Comparison of ENCODE assay signal across 8 mouse cellular contexts in the genomic region with DNA sequence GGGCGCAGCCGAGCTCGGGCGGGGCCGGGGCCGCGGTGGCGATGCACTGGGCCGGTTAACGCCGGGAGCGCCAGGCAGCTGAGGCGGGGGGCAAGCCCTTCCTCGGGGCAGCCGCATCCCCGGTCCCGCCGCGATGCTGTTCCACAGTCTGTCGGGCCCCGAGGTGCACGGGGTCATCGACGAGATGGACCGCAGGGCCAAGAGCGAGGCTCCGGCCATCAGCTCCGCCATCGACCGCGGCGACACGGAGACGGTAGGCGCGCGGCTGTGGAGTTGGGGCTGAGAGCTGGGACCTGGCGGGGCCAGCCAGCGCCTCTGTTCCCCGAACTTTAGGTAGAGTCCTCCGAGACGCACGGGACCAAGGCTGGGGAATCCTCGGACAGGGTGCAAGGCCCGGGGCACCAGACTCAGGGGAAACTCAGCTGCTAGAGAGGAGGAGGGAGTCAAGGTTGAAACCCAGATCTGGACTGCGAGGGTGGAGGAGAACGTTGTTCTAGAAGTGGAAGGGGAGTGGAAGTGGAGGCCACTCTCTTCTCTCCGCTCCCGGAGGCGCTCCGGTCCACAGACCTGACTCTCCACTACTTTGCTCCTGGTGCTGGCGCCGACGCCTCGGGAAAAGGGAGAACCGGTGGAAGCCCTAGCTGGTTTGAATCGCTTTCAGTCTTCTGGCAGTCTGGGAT. TPM values are rescaled to one million over a fixed set of nuclear protein-coding genes. Genes with fewer than 3 reads are reported as not detected.
DNase-seq lines count a peak whose midpoint lies in the region; ATAC-seq and TF ChIP-seq lines count a peak whose summit lies in the region.

No protein-coding gene starts in this region.

- H3K4me3 ChIP-seq in lung, postnatal 0 days (ENCODE audit: low read depth, low read length): peak overlapping the region; percentile 38
- peak overlapping the region; percentile 45 for H3K4me3 ChIP-seq in embryonic facial prominence, embryonic 14.5 days (ENCODE audit: low read depth, low read length)
- peak overlapping the region; percentile 25 for H3K4me3 ChIP-seq in intestine, embryonic 14.5 days (ENCODE audit: low read depth, low read length)
- H3K4me3 ChIP-seq in neural tube, embryonic 12.5 days: peak overlapping the region; percentile 38

- H3K9me3 ChIP-seq in lung, postnatal 0 days (ENCODE audit: low read length): no peaks in the 10 kb centered on the region
- H3K9me3 ChIP-seq in embryonic facial prominence, embryonic 14.5 days (ENCODE audit: control insufficient read depth, low read length): no peaks in the 10 kb centered on the region
- H3K9me3 ChIP-seq in intestine, embryonic 14.5 days (ENCODE audit: control insufficient read depth, low read length): no peaks in the 10 kb centered on the region
- no peaks in the 10 kb centered on the region for H3K9me3 ChIP-seq in neural tube, embryonic 12.5 days

- no peaks in the 10 kb centered on the region for H3K36me3 ChIP-seq in lung, postnatal 0 days (ENCODE audit: insufficient read depth, low read length)
- no peaks in the 10 kb centered on the region for H3K36me3 ChIP-seq in embryonic facial prominence, embryonic 14.5 days (ENCODE audit: control insufficient read depth, insufficient read depth, low read length)
- H3K36me3 ChIP-seq in intestine, embryonic 14.5 days (ENCODE audit: control insufficient read depth, insufficient read depth, low read length): no peaks in the 10 kb centered on the region
- no peaks in the 10 kb centered on the region for H3K36me3 ChIP-seq in neural tube, embryonic 12.5 days

- H3K9ac ChIP-seq in lung, postnatal 0 days (replicated peaks; ENCODE audit: low read depth): no peak overlapping the region
- peak overlapping the region; percentile 59 for H3K9ac ChIP-seq in embryonic facial prominence, embryonic 14.5 days (ENCODE audit: low read depth, low read length)
- H3K9ac ChIP-seq in intestine, embryonic 14.5 days (ENCODE audit: low read length): no peak overlapping the region
- H3K9ac ChIP-seq in neural tube, embryonic 12.5 days: peak overlapping the region; percentile 45

- no peak for TF ChIP-seq EP300 in lung, postnatal 0 days (IDR thresholded peaks at IDR 0.05)

- peaks cover 99% of the 10 kb centered on the region for H3K27me3 ChIP-seq in lung, postnatal 0 days (replicated peaks; ENCODE audit: insufficient read depth, low read length)
- H3K27me3 ChIP-seq in embryonic facial prominence, embryonic 14.5 days (replicated peaks; ENCODE audit: control insufficient read depth, insufficient read depth, low read length): peaks cover 98% of the 10 kb centered on the region
- peaks cover 100% of the 10 kb centered on the region for H3K27me3 ChIP-seq in intestine, embryonic 14.5 days (replicated peaks; ENCODE audit: control insufficient read depth, insufficient read depth, low read length)
- peaks cover 98% of the 10 kb centered on the region for H3K27me3 ChIP-seq in neural tube, embryonic 12.5 days (replicated peaks)

- peak overlapping the region; percentile 48 for H3K4me2 ChIP-seq in lung, postnatal 0 days (replicated peaks; ENCODE audit: low read depth, low read length)
- H3K4me2 ChIP-seq in embryonic facial prominence, embryonic 14.5 days (ENCODE audit: low read depth, low read length): peak overlapping the region; percentile 85
- H3K4me2 ChIP-seq in intestine, embryonic 14.5 days (ENCODE audit: low read length): peak overlapping the region; percentile 57
- H3K4me2 ChIP-seq in neural tube, embryonic 12.5 days (replicated peaks): peak overlapping the region; percentile 60

- H3K27ac ChIP-seq in lung, postnatal 0 days (ENCODE audit: low read length): no peak overlapping the region
- peak overlapping the region; percentile 33; the same call in 1 of the 2 replicates for H3K27ac ChIP-seq in embryonic facial prominence, embryonic 14.5 days (replicated peaks; ENCODE audit: low read depth, low read length)
- no peak overlapping the region for H3K27ac ChIP-seq in intestine, embryonic 14.5 days (ENCODE audit: low read depth)
- H3K27ac ChIP-seq in neural tube, embryonic 12.5 days: no peak overlapping the region

- WGBS in lung, postnatal 0 days: under 1% methylated on average over 47 of the region's 57 CpGs
- 2% methylated on average over 31 of the region's 57 CpGs for WGBS in embryonic facial prominence, embryonic 14.5 days
- under 1% methylated on average over 53 of the region's 57 CpGs for WGBS in intestine, embryonic 14.5 days
- WGBS in neural tube, embryonic 12.5 days: 1% methylated on average over 56 of the region's 57 CpGs

- peak; percentile 12; the same call in 1 of the 2 replicates for ATAC-seq in lung, postnatal 0 days
- peak; percentile 19; the same call in 1 of the 2 replicates for ATAC-seq in embryonic facial prominence, embryonic 14.5 days (ENCODE audit: low read depth)
- ATAC-seq in intestine, embryonic 14.5 days (replicated peaks; ENCODE audit: low FRiP score, low TSS enrichment, low read depth): peak; percentile 14; the same call in 1 of the 2 replicates
- ATAC-seq in neural tube, embryonic 12.5 days (ENCODE audit: low FRiP score, low read depth): no peak

- no peak for DNase-seq in lung, postnatal 0 days (ENCODE audit: low spot score)
- DNase-seq in lung, postnatal 36 days: no peak
- DNase-seq in embryonic facial prominence, embryonic 14.5 days (ENCODE audit: low spot score): no peak
- peak; percentile 75 for DNase-seq in intestine, embryonic 14.5 days (ENCODE audit: low spot score)
- no peak for DNase-seq in ovary, adult 18-20 months (ENCODE audit: low spot score)
- no peak for DNase-seq in right cerebral cortex, postnatal 10 days (ENCODE audit: low spot score in 2 of 2)
- DNase-seq in right cerebral cortex, postnatal 36 days (ENCODE audit: low spot score in 2 of 2): no peak

- H3K4me1 ChIP-seq in lung, postnatal 0 days (ENCODE audit: insufficient read depth, low read depth, low read length): peaks cover 5% of the 10 kb centered on the region
- peaks cover 17% of the 10 kb centered on the region for H3K4me1 ChIP-seq in embryonic facial prominence, embryonic 14.5 days (ENCODE audit: control insufficient read depth, insufficient read depth, low read length)
- H3K4me1 ChIP-seq in intestine, embryonic 14.5 days (replicated peaks; ENCODE audit: control insufficient read depth, insufficient read depth, low read length): peaks cover 18% of the 10 kb centered on the region
- peaks cover 44% of the 10 kb centered on the region for H3K4me1 ChIP-seq in neural tube, embryonic 12.5 days

- TF ChIP-seq CTCF in lung, postnatal 0 days (IDR thresholded peaks at IDR 0.05): no peak

RNA-seq across cellular contexts. Expression of a gene that starts 12.7 kb away (rescaled TPM):
- polyA plus RNA-seq in lung, postnatal 0 days (2015; fragmentation: Nextera tagmentation; extraction: Ambion mirVana): not detected in 2 replicates
- polyA plus RNA-seq in embryonic facial prominence, embryonic 14.5 days (2014; fragmentation: Nextera tagmentation; extraction: Ambion mirVana): 10.4 and 11.2 TPM in 2 replicates
- 0.19 TPM in 1 of 2 replicates, not detected in the other for polyA plus RNA-seq in intestine, embryonic 14.5 days (2014; fragmentation: Nextera tagmentation; extraction: Ambion mirVana)
- 6.9 and 7.5 TPM in 2 replicates for polyA plus RNA-seq in neural tube, embryonic 12.5 days (2016; fragmentation: Nextera tagmentation; extraction: Ambion mirVana)

Comparison
In these comparisons a context has a peak if more than half of its experiments do, and no peak if none do; other contexts are left out.
1. H3K9ac ChIP-seq: peak in embryonic facial prominence, embryonic 14.5 days (single experiment) and neural tube, embryonic 12.5 days (single experiment); none in lung, postnatal 0 days (single experiment) and intestine, embryonic 14.5 days (single experiment).
2. Peak in every context shown above with its lines, with median percentiles within 50 percentile points of each other: H3K4me2 ChIP-seq and H3K4me3 ChIP-seq.